Mouse (Mus musculus) midbrain, postnatal 0 days (tissue): ENCODE results near the gene Dnajb2. TPM values are rescaled to one million over a fixed set of nuclear protein-coding genes. Genes with fewer than 3 reads are reported as not detected.

Experiments used
- ATAC-seq: fragments of 200-750 bp; cut with Nextera tagmentation; 2 replicates; pipeline ENCODE4 v1.8.0; 2017; ENCODE audit warnings: moderate number of reproducible peaks, mild to moderate bottlenecking, moderate TSS enrichment, moderate library complexity; ENCODE audit not compliant: low FRiP score
- DNase-seq: peaks from one replicate; pipeline ENCODE4 v3.0.0-alpha.2; 2015; ENCODE audit warnings: low spot score
- H3K27ac ChIP-seq: fragments of 300-500 bp; sonication (generic); 2 replicates; pipeline ENCODE4 v1.5.1; 2014; ENCODE audit warnings: low read depth, mild to moderate bottlenecking, low read length, mixed read lengths
- H3K27me3 ChIP-seq: fragments of 300-500 bp; sonication (generic); 2 replicates; pipeline ENCODE4 v1.6.1; 2014; ENCODE audit warnings: low read length, control low read depth, mixed read lengths; ENCODE audit not compliant: insufficient read depth
- H3K36me3 ChIP-seq: fragments of 300-500 bp; sonication (generic); 2 replicates; pipeline ENCODE4 v1.6.1; 2014; ENCODE audit warnings: low read length, control low read depth, mixed read lengths; ENCODE audit not compliant: insufficient read depth
- H3K4me1 ChIP-seq: fragments of 300-500 bp; sonication (generic); 2 replicates; pipeline ENCODE4 v1.6.1; 2014; ENCODE audit warnings: mild to moderate bottlenecking, control low read depth, antibody characterized with exemption, low read length, mixed read lengths; ENCODE audit not compliant: insufficient read depth
- H3K4me2 ChIP-seq: fragments of 300-500 bp; sonication (generic); 2 replicates; pipeline ENCODE4 v1.6.1; 2014; ENCODE audit warnings: low read depth, mild to moderate bottlenecking, low read length, mixed read lengths; ENCODE audit not compliant: poor library complexity, severe bottlenecking
- H3K4me3 ChIP-seq: fragments of 300-500 bp; sonication (generic); 2 replicates; pipeline ENCODE4 v1.5.1; 2014; ENCODE audit warnings: low read depth, mild to moderate bottlenecking, low read length, moderate library complexity
- H3K9ac ChIP-seq: fragments of 300-500 bp; sonication (generic); replicated peaks from 2 replicates; pipeline ENCODE4 v1.6.1; 2014; ENCODE audit warnings: mild to moderate bottlenecking, low read length, moderate library complexity, mixed read lengths; ENCODE audit not compliant: poor library complexity, severe bottlenecking
- H3K9me3 ChIP-seq: fragments of 300-500 bp; sonication (generic); 2 replicates; pipeline ENCODE4 v1.6.1; 2016; ENCODE audit warnings: low read length, control low read depth
- CTCF ChIP-seq: IDR thresholded peaks from 2 replicates; pipeline ENCODE4 v1.5.1; 2016; ENCODE audit warnings: antibody characterized with exemption, mild to moderate bottlenecking
- WGBS: fragments of 180-500 bp; shearing (Covaris S2); extraction: QIAGEN DNeasy Blood & Tissue Kit; methylation state at CpG from one replicate; pipeline ENCODE4 v1.1.7; 2014; 5-methylcytosine and 5-hydroxymethylcytosine counted together
- polyA plus RNA-seq: library from polyadenylated mRNA; unstranded; fragments of >200 nt; fragmentation: Nextera tagmentation; extraction: Ambion mirVana; gene quantifications from 2 replicates; pipeline ENCODE4 v1.2.1, GENCODE M21; 2015
- total RNA-seq: library from RNA; depleted of rRNA; stranded (reverse); fragments of >200 nt; gene quantifications from 2 replicates; pipeline ENCODE4 v1.2.3, GENCODE M21; 2014

Dnajb2 gene
- total and polyA plus RNA-seq, 2 experiments from 2014 or later: 43.6 to 65.1 TPM

- TF ChIP-seq CTCF: peak; percentile 96
- 64% methylated on average over 16 of the region's 16 CpGs for WGBS
- Histone ChIP-seq H3K27ac (0 out of 2 replicates have a peak overlapping the region, but pooled peaks have one; percentile 26), H3K4me1 (no peaks in the 10 kb centered on the region), H3K9me3 (no peaks in the 10 kb centered on the region), H3K4me3 (no peak overlapping the region), H3K27me3 (no peaks in the 10 kb centered on the region), H3K4me2 (no peak overlapping the region), H3K36me3 (peaks cover 3% of the 10 kb centered on the region), H3K9ac (no peak overlapping the region)
- DNase-seq (peak; percentile 75), ATAC-seq (no peak)
Observed at GRCm38 (mm10) chr1:75253849-75254624, 17.8 kb downstream of the Dnajb2 start.

- ATAC-seq (0 out of 2 replicates have a peak, but pooled peaks have one; percentile 5), DNase-seq (no peak)
- H3K9me3 ChIP-seq: no peaks in the 10 kb centered on the region
- H3K36me3 ChIP-seq: peaks cover 6% of the 10 kb centered on the region
- H3K4me1 ChIP-seq: no peaks in the 10 kb centered on the region
- no peaks in the 10 kb centered on the region for H3K27me3 ChIP-seq
- no peak overlapping the region for H3K4me2 ChIP-seq
- H3K4me3 ChIP-seq: no peak overlapping the region
- H3K27ac ChIP-seq: no peak overlapping the region
- H3K9ac ChIP-seq: no peak overlapping the region
- 63% methylated on average over 8 of the region's 8 CpGs for WGBS
- TF ChIP-seq CTCF: no peak
Observed at GRCm38 (mm10) chr1:75254625-75255013, 18.4 kb downstream of the Dnajb2 start.

GRCm38 (mm10) chr1:75255516-75256046 lies 19.4 kb downstream of the Dnajb2 start:
- H3K4me2 ChIP-seq: no peak overlapping the region
- H3K36me3 ChIP-seq: peaks cover 6% of the 10 kb centered on the region
- no peaks in the 10 kb centered on the region for H3K9me3 ChIP-seq
- no peak overlapping the region for H3K4me3 ChIP-seq
- WGBS: 72% methylated on average over 10 of the region's 10 CpGs
- H3K4me1 ChIP-seq: no peaks in the 10 kb centered on the region
- H3K9ac ChIP-seq: no peak overlapping the region
- no peaks in the 10 kb centered on the region for H3K27me3 ChIP-seq
- no peak for TF ChIP-seq CTCF
- H3K27ac ChIP-seq: no peak overlapping the region
- no peak for DNase-seq
- no peak for ATAC-seq

- H3K9ac ChIP-seq: no peak overlapping the region
- H3K4me3 ChIP-seq: no peak overlapping the region
- no peak overlapping the region for H3K4me2 ChIP-seq
- DNase-seq (no peak), ATAC-seq (no peak)
- H3K4me1 ChIP-seq: peaks cover 2% of the 10 kb centered on the region; the same call in 1 of the 2 replicates
- no peak for TF ChIP-seq CTCF
- no peaks in the 10 kb centered on the region; the same call in 1 of the 2 replicates for H3K27me3 ChIP-seq
- H3K36me3 ChIP-seq: peaks cover 6% of the 10 kb centered on the region
- H3K27ac ChIP-seq: no peak overlapping the region
- no peaks in the 10 kb centered on the region for H3K9me3 ChIP-seq
Observed at GRCm38 (mm10) chr1:75261278-75261677, 25.1 kb downstream of the Dnajb2 start.

- Histone ChIP-seq H3K36me3 (peaks cover 4% of the 10 kb centered on the region), H3K4me2 (peak overlapping the region; percentile 55), H3K4me1 (peaks cover 2% of the 10 kb centered on the region; the same call in 1 of the 2 replicates), H3K9me3 (no peaks in the 10 kb centered on the region), H3K27me3 (no peaks in the 10 kb centered on the region; the same call in 1 of the 2 replicates), H3K9ac (peak overlapping the region; percentile 64), H3K27ac (peak overlapping the region; percentile 70), H3K4me3 (peak overlapping the region; percentile 55)
- peak; percentile 57 for DNase-seq
- no peak for TF ChIP-seq CTCF
- 2% methylated on average over 39 of the region's 40 CpGs for WGBS
- peak; percentile 73 for ATAC-seq
Observed at GRCm38 (mm10) chr1:75262969-75263951, 27.1 kb downstream of the Dnajb2 start.
